Mouse (Mus musculus) midbrain, embryonic 13.5 days (tissue): Measurements from ENCODE around the gene Crb3. TPM values are rescaled to one million over a fixed set of nuclear protein-coding genes. Genes with fewer than 3 reads are reported as not detected.

Source experiments
- ATAC-seq: fragments of 200-750 bp; cut with Nextera tagmentation; 2 replicates; pipeline ENCODE4 v1.8.0; 2017; ENCODE audit warnings: mild to moderate bottlenecking, moderate TSS enrichment, moderate library complexity
- H3K27ac ChIP-seq: fragments of 300-500 bp; sonication (generic); 2 replicates; pipeline ENCODE4 v1.5.1; 2015; ENCODE audit warnings: inconsistent platforms, mild to moderate bottlenecking, moderate library complexity
- H3K27me3 ChIP-seq: fragments of 300-500 bp; sonication (generic); 2 replicates; pipeline ENCODE4 v1.6.1; 2015; ENCODE audit warnings: mild to moderate bottlenecking, inconsistent platforms
- H3K36me3 ChIP-seq: fragments of 300-500 bp; sonication (generic); 2 replicates; pipeline ENCODE4 v1.6.1; 2015; ENCODE audit warnings: mild to moderate bottlenecking, inconsistent platforms
- H3K4me1 ChIP-seq: fragments of 300-500 bp; sonication (generic); replicated peaks from 2 replicates; pipeline ENCODE4 v1.6.1; 2015; ENCODE audit warnings: inconsistent platforms
- H3K4me2 ChIP-seq: fragments of 300-500 bp; sonication (generic); replicated peaks from 2 replicates; pipeline ENCODE4 v1.6.1; 2015; ENCODE audit warnings: moderate library complexity, mild to moderate bottlenecking, inconsistent platforms
- H3K4me3 ChIP-seq: fragments of 300-500 bp; sonication (generic); replicated peaks from 2 replicates; pipeline ENCODE4 v1.5.1; 2015; ENCODE audit warnings: mild to moderate bottlenecking, inconsistent platforms
- H3K9ac ChIP-seq: fragments of 300-500 bp; sonication (generic); replicated peaks from 2 replicates; pipeline ENCODE4 v1.6.1; 2015; ENCODE audit warnings: mild to moderate bottlenecking, inconsistent platforms
- H3K9me3 ChIP-seq: fragments of 300-500 bp; sonication (generic); 2 replicates; pipeline ENCODE4 v1.6.1; 2016; ENCODE audit warnings: mild to moderate bottlenecking, inconsistent platforms
- WGBS: fragments of 180-500 bp; shearing (Covaris S2); methylation state at CpG from one replicate; pipeline ENCODE4 v1.1.7; 2015; 5-methylcytosine and 5-hydroxymethylcytosine counted together
- polyA plus RNA-seq: library from polyadenylated mRNA; unstranded; fragments of >200 nt; fragmentation: Nextera tagmentation; extraction: Ambion mirVana; gene quantifications from 2 replicates; pipeline ENCODE4 v1.2.1, GENCODE M21; 2015

The Crb3 gene
- polyA plus RNA-seq, 1 experiment from 2014 or later, result 1.2 TPM

DNA sequence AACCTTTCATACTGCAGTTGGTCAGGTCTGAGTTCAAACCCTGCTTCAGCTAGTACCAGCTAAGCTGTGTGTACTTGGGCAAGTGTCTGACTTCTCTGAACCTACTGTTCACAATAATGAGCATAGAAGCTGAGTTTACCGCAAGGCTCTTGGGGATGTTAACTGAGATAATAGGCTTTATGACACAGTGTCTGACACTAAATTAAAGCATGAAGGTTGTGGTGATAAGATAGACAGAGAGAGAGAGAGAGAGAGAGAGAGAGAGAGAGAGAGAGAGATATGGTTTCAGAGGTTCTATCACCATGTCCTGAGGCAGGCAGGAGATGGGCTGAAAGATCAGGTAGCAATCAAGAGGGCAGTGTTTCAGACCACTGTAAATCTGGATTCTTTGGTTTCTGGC lies 51.1 kb downstream of the Crb3 start:
- Histone ChIP-seq H3K27me3 (no peaks in the 10 kb centered on the region), H3K4me2 (no peak overlapping the region), H3K27ac (no peak overlapping the region), H3K36me3 (no peaks in the 10 kb centered on the region), H3K9me3 (no peaks in the 10 kb centered on the region), H3K4me3 (no peak overlapping the region), H3K9ac (no peak overlapping the region), H3K4me1 (peaks cover 20% of the 10 kb centered on the region)
- 90% methylated on average over 1 of the region's 1 CpGs for WGBS
- ATAC-seq, result no peak

- no peaks in the 10 kb centered on the region for H3K4me1 ChIP-seq
- WGBS, result 92% methylated on average over 10 of the region's 10 CpGs
Observed at GRCm38 (mm10) chr17:57112768-57113474, 54.0 kb downstream of the Crb3 start.

More at GRCm38 (mm10) chr17:57112768-57113474, 54.0 kb downstream of the Crb3 start:
- Histone ChIP-seq H3K27ac (no peak overlapping the region), H3K9me3 (no peaks in the 10 kb centered on the region), H3K4me3 (no peak overlapping the region), H3K4me2 (no peak overlapping the region), H3K9ac (no peak overlapping the region), H3K36me3 (no peaks in the 10 kb centered on the region), H3K27me3 (no peaks in the 10 kb centered on the region)
- ATAC-seq, result no peak

Other genes with a start within 250 kb of the Crb3 start
- 4.0 and 6.3 TPM in 2 replicates for gene Rfx2, start 228.1 kb upstream of the Crb3 start, polyA plus RNA-seq
- not detected in 2 replicates for gene Acsbg2, start 184.7 kb upstream of the Crb3 start, polyA plus RNA-seq
- 0.43 and 0.74 TPM in 2 replicates for gene 1700061G19Rik, start 183.6 kb upstream of the Crb3 start, polyA plus RNA-seq
- gene Mllt1, start 123.7 kb upstream of the Crb3 start, polyA plus RNA-seq, result 74.6 and 90.0 TPM in 2 replicates
- gene Acer1, start 77.0 kb upstream of the Crb3 start, polyA plus RNA-seq, result not detected in 2 replicates
- gene Clpp, start 68.8 kb upstream of the Crb3 start, polyA plus RNA-seq, result 168 and 174 TPM in 2 replicates
- 40.2 and 45.5 TPM in 2 replicates for gene Alkbh7, start 61.8 kb upstream of the Crb3 start, polyA plus RNA-seq
- gene Pspn, start 59.1 kb upstream of the Crb3 start, polyA plus RNA-seq, result 0.64 TPM in 1 of 2 replicates, not detected in the other
- 68.0 and 74.8 TPM in 2 replicates for gene Gtf2f1, start 47.8 kb upstream of the Crb3 start, polyA plus RNA-seq
- gene Gm17949, start 47.6 kb upstream of the Crb3 start, polyA plus RNA-seq, result 0.28 and 0.75 TPM in 2 replicates
- gene Khsrp, start 27.6 kb upstream of the Crb3 start, polyA plus RNA-seq, result 33.1 and 39.1 TPM in 2 replicates
- gene Slc25a41, start 17.5 kb upstream of the Crb3 start, polyA plus RNA-seq, result not detected in 2 replicates
- gene Slc25a23, start 758 bp downstream of the Crb3 start, polyA plus RNA-seq, result 24.3 and 26.9 TPM in 2 replicates
- gene Dennd1c, start 19.4 kb downstream of the Crb3 start, polyA plus RNA-seq, result 3.1 and 4.5 TPM in 2 replicates
- gene Tubb4a, start 28.7 kb downstream of the Crb3 start, polyA plus RNA-seq, result 307 and 321 TPM in 2 replicates
- 5.7 and 6.6 TPM in 2 replicates for gene Tnfsf9, start 46.2 kb downstream of the Crb3 start, polyA plus RNA-seq
- 0.44 and 0.82 TPM in 2 replicates for gene Cd70, start 90.7 kb downstream of the Crb3 start, polyA plus RNA-seq
- not detected in 2 replicates for gene Tnfsf14, start 135.1 kb downstream of the Crb3 start, polyA plus RNA-seq
- gene C3, start 169.0 kb downstream of the Crb3 start, polyA plus RNA-seq, result 0.34 and 1.1 TPM in 2 replicates
- gene Gpr108, start 189.3 kb downstream of the Crb3 start, polyA plus RNA-seq, result 19.6 and 20.6 TPM in 2 replicates
- gene Trip10, start 190.3 kb downstream of the Crb3 start, polyA plus RNA-seq, result 12.3 and 13.7 TPM in 2 replicates
- gene Vav1, start 220.0 kb downstream of the Crb3 start, polyA plus RNA-seq, result 1.2 and 1.3 TPM in 2 replicates